Mouse (Mus musculus) ES-E14 (cell line): Measurements from ENCODE around the gene Ift27. TPM values are rescaled to one million over a fixed set of nuclear protein-coding genes. Genes with fewer than 3 reads are reported as not detected.
A peak's percentile ranks its signal among the peaks of the same experiment; 100 is the strongest.

Source experiments
- DNase-seq: peaks from one replicate; pipeline ENCODE4 v3.0.0-alpha.2; 2013; ENCODE audit warnings: low read depth, low spot score
- H3K27ac ChIP-seq: 2 replicates; pipeline ENCODE4 v1.5.1; 2012; ENCODE audit warnings: low read depth, mild to moderate bottlenecking, low read length, moderate library complexity, mixed read lengths; ENCODE audit not compliant: poor library complexity, insufficient read depth, severe bottlenecking
- H3K36me3 ChIP-seq: 2 replicates; pipeline ENCODE4 v1.6.1; 2012; ENCODE audit warnings: mild to moderate bottlenecking, low read length, moderate library complexity, mixed read lengths; ENCODE audit not compliant: control insufficient read depth, poor library complexity, insufficient read depth, severe bottlenecking
- H3K4me1 ChIP-seq, 2 experiments: fragments of 150-350 bp in 1 of 2; sonication (generic) in 1 of 2; 2 replicates each; pipeline ENCODE4 v1.6.1; 2012; ENCODE audit warnings: low read length in 2 of 2, mild to moderate bottlenecking in 1 of 2, mixed read lengths in 1 of 2; ENCODE audit not compliant: control insufficient read depth in 2 of 2, insufficient read depth in 2 of 2, poor library complexity in 1 of 2
- H3K4me3 ChIP-seq, 2 experiments: fragments of 150-350 bp in 1 of 2; sonication (generic) in 1 of 2; 2 replicates each; pipeline ENCODE4 v1.5.1; 2012; ENCODE audit warnings: low read length in 2 of 2, low read depth in 1 of 2, mild to moderate bottlenecking in 1 of 2, mixed read lengths in 1 of 2; ENCODE audit not compliant: insufficient read depth in 1 of 2, poor library complexity in 1 of 2, severe bottlenecking in 1 of 2
- H3K9ac ChIP-seq: 2 replicates; pipeline ENCODE4 v1.6.1; 2012; ENCODE audit warnings: low read depth, mild to moderate bottlenecking, low read length, mixed read lengths; ENCODE audit not compliant: poor library complexity, insufficient read depth, severe bottlenecking
- H3K9me3 ChIP-seq: fragments of 150-350 bp; sonication (generic); 2 replicates; pipeline ENCODE4 v1.6.1; 2012; ENCODE audit warnings: low read depth, mild to moderate bottlenecking, low read length; ENCODE audit not compliant: control insufficient read depth, insufficient read depth
- CHD2 ChIP-seq: IDR thresholded peaks from 2 replicates; pipeline ENCODE4 v1.6.1; 2014; ENCODE audit warnings: mild to moderate bottlenecking, low read depth, low read length, inconsistent platforms
- HCFC1 ChIP-seq: IDR thresholded peaks from 2 replicates; pipeline ENCODE4 v1.6.1; 2012; ENCODE audit warnings: low read length, inconsistent platforms, borderline replicate concordance; ENCODE audit not compliant: insufficient read depth
- MAFK ChIP-seq: IDR thresholded peaks from 2 replicates; pipeline ENCODE4 v1.6.1; 2014; ENCODE audit warnings: mild to moderate bottlenecking, low read depth, low read length, inconsistent platforms; ENCODE audit not compliant: insufficient read depth
- ZC3H11A ChIP-seq: IDR thresholded peaks from 2 replicates; pipeline ENCODE4 v1.6.1; 2012; ENCODE audit warnings: low read depth, mild to moderate bottlenecking, inconsistent platforms, low read length, borderline replicate concordance
- ZNF384 ChIP-seq: IDR thresholded peaks from 2 replicates; pipeline ENCODE4 v1.6.1; 2012; ENCODE audit warnings: low read depth, low read length, inconsistent platforms
- in situ Hi-C, 2 experiments: fragments of 600-800 bp; cut with MboI; formaldehyde crosslinking; loops; one replicate each; pipeline ENCODE4 v1.15.1; 2025; ENCODE audit warnings: low sequenced_read_pairs in 2 of 2, inconsistent platforms in 1 of 2; ENCODE audit not compliant: unreplicated experiment in 2 of 2
- total RNA-seq: library from RNA; depleted of rRNA; stranded (reverse); fragments of 300-350 nt; gene quantifications from 2 replicates; pipeline ENCODE4 v1.2.3, GENCODE M21; 2012

Ift27 gene
- total RNA-seq, 1 experiment, result 12.6 TPM

- no peak overlapping the region for H3K9ac ChIP-seq
- H3K4me3 ChIP-seq, result no peak overlapping the region
- in situ Hi-C loops, result no loop called here
- no peaks in the 10 kb centered on the region for H3K4me1 ChIP-seq
- DNase-seq, result no peak
- H3K9me3 ChIP-seq, result no peaks in the 10 kb centered on the region
- H3K36me3 ChIP-seq, result no peaks in the 10 kb centered on the region
- H3K27ac ChIP-seq, result no peak overlapping the region
- TF ChIP-seq HCFC1 (no peak), CHD2 (no peak), ZC3H11A (no peak), ZNF384 (no peak), MAFK (no peak)
These were observed 7.9 kb upstream of the Ift27 start for GRCm38 (mm10) chr15:78181701-78182405.

GRCm38 (mm10) chr15:78179775-78180174 is 5.9 kb upstream of the Ift27 start:
- Histone ChIP-seq H3K36me3 (no peaks in the 10 kb centered on the region), H3K4me1 (no peaks in the 10 kb centered on the region), H3K27ac (no peak overlapping the region), H3K9me3 (no peaks in the 10 kb centered on the region), H3K4me3 (no peak overlapping the region), H3K9ac (no peak overlapping the region)
- TF ChIP-seq ZNF384, result no peak
- no peak for TF ChIP-seq MAFK
- DNase-seq, result no peak
- in situ Hi-C loops, result no loop called here

- no peak overlapping the region for H3K27ac ChIP-seq
- H3K4me3 ChIP-seq, result no peak overlapping the region
- DNase-seq, result peak; percentile 50
These were observed 4.5 kb upstream of the Ift27 start for GRCm38 (mm10) chr15:78178397-78178796.

GRCm38 (mm10) chr15:78177257-78177656 is 3.4 kb upstream of the Ift27 start:
- no peak for DNase-seq
- Histone ChIP-seq H3K27ac (no peak overlapping the region), H3K9ac (no peak overlapping the region), H3K36me3 (no peaks in the 10 kb centered on the region), H3K4me3 (no peak overlapping the region), H3K9me3 (no peaks in the 10 kb centered on the region), H3K4me1 (peaks cover 0 to 7% of the 10 kb centered on the region in 2 experiments; a peak in 1 of 4 replicates)
- TF ChIP-seq ZC3H11A, result no peak
- no peak for TF ChIP-seq MAFK
- no peak for TF ChIP-seq CHD2
- in situ Hi-C loops, result no loop called here

More at GRCm38 (mm10) chr15:78178397-78178796, 4.5 kb upstream of the Ift27 start:
- Histone ChIP-seq H3K9ac (no peak overlapping the region), H3K9me3 (no peaks in the 10 kb centered on the region), H3K36me3 (no peaks in the 10 kb centered on the region), H3K4me1 (no peaks in the 10 kb centered on the region)
- no peak for TF ChIP-seq MAFK
- TF ChIP-seq HCFC1, result no peak
- TF ChIP-seq ZNF384, result 0 out of 2 replicates have a peak, but pooled peaks have one; percentile 23
- peak; percentile 61; the same call in 1 of the 2 replicates for TF ChIP-seq ZC3H11A
- TF ChIP-seq CHD2, result no peak
- in situ Hi-C loops, result no loop called here

- Histone ChIP-seq H3K36me3 (no peaks in the 10 kb centered on the region; the same call in 1 of the 2 replicates), H3K9ac (peak overlapping the region; percentile 57; the same call in 1 of the 2 replicates), H3K9me3 (no peaks in the 10 kb centered on the region), H3K27ac (no peak overlapping the region), H3K4me1 (peaks cover 0 to 7% of the 10 kb centered on the region in 2 experiments; a peak in 1 of 4 replicates), H3K4me3 (peak overlapping the region; percentile 62 to 76; a peak in 3 of 4 replicates)
- no peak for DNase-seq
- TF ChIP-seq ZC3H11A (no peak), HCFC1 (no peak), ZNF384 (no peak), MAFK (no peak), CHD2 (no peak)
- in situ Hi-C loops, result no loop called here
These were observed 959 bp upstream of the Ift27 start for GRCm38 (mm10) chr15:78174887-78175245.
